21 mouse cellular contexts compared by ENCODE assay signal in genomic region chr11:4719961-4720360, GRCm38 (mm10). TPM values are rescaled to one million over a fixed set of nuclear protein-coding genes. Genes with fewer than 3 reads are reported as not detected.
DNase-seq lines count a peak whose midpoint lies in the region; ATAC-seq lines count a peak whose summit lies in the region.
"Had no signal": no experiment of that assay in that cellular context is flagged by ENCODE, and none has a peak within 500 bp of the region (broad histone marks: within the 10 kb centered on the region; RNA-seq: fewer than 3 reads in every experiment).

No protein-coding gene starts in this region.

- 89% methylated on average over 9 of the region's 9 CpGs for WGBS in neural tube, embryonic 13.5 days
- WGBS in neural tube, embryonic 15.5 days = 81% methylated on average over 9 of the region's 9 CpGs

- peaks cover 25% of the 10 kb centered on the region for H3K36me3 ChIP-seq in neural tube, embryonic 13.5 days
- H3K36me3 ChIP-seq in neural tube, embryonic 15.5 days = peaks cover 18% of the 10 kb centered on the region

- H3K4me1 ChIP-seq in neural tube, embryonic 13.5 days (replicated peaks) = peaks cover 20% of the 10 kb centered on the region
- peaks cover 22% of the 10 kb centered on the region for H3K4me1 ChIP-seq in neural tube, embryonic 15.5 days

- no peak overlapping the region for H3K4me3 ChIP-seq in neural tube, embryonic 13.5 days
- no peak overlapping the region for H3K4me3 ChIP-seq in neural tube, embryonic 15.5 days (replicated peaks)
- H3K4me3 ChIP-seq: embryonic facial prominence, embryonic 15.5 days; erythroblast, embryonic 14.5 days; forebrain, embryonic 10.5 days; heart, embryonic 13.5 days; hindbrain, embryonic 13.5 days had no signal

- H3K4me2 ChIP-seq in neural tube, embryonic 13.5 days = no peak overlapping the region
- H3K4me2 ChIP-seq in neural tube, embryonic 15.5 days = no peak overlapping the region
- H3K4me2 ChIP-seq: embryonic facial prominence, embryonic 15.5 days; heart, embryonic 13.5 days; hindbrain, embryonic 13.5 days had no signal

- H3K27me3 ChIP-seq in neural tube, embryonic 13.5 days = no peaks in the 10 kb centered on the region
- H3K27me3 ChIP-seq in neural tube, embryonic 15.5 days (replicated peaks) = no peaks in the 10 kb centered on the region
- H3K27me3 ChIP-seq: embryonic facial prominence, embryonic 15.5 days; heart, embryonic 13.5 days; hindbrain, embryonic 13.5 days had no signal

- no peak overlapping the region for H3K27ac ChIP-seq in neural tube, embryonic 13.5 days (replicated peaks)
- H3K27ac ChIP-seq in neural tube, embryonic 15.5 days (replicated peaks) = no peak overlapping the region
- H3K27ac ChIP-seq: embryonic facial prominence, embryonic 15.5 days; forebrain, embryonic 10.5 days; heart, embryonic 13.5 days had no signal

- no peaks in the 10 kb centered on the region for H3K9me3 ChIP-seq in neural tube, embryonic 13.5 days
- H3K9me3 ChIP-seq in neural tube, embryonic 15.5 days (replicated peaks) = no peaks in the 10 kb centered on the region
- H3K9me3 ChIP-seq: embryonic facial prominence, embryonic 15.5 days; forebrain, embryonic 10.5 days; G1E; heart, embryonic 13.5 days; hindbrain, embryonic 13.5 days had no signal

- 0 out of 2 replicates have a peak, but pooled peaks have one; percentile 17 for ATAC-seq in neural tube, embryonic 13.5 days (ENCODE audit: low read depth)
- no peak for ATAC-seq in neural tube, embryonic 15.5 days (ENCODE audit: low FRiP score)
- ATAC-seq: forebrain, embryonic 14.5 days; intestine, embryonic 16.5 days had no signal

- DNase-seq in heart, adult 11 months = peak; percentile 81
- no peak for DNase-seq in heart, adult 8-10 months (ENCODE audit: low spot score)
- DNase-seq in adrenal gland, postnatal 10 days = peak; percentile 72
- peak; percentile 27 for DNase-seq in skeletal muscle tissue, adult 2 months (ENCODE audit: low read depth, low spot score)
- no peak for DNase-seq in thymus, postnatal 4 days
- DNase-seq in cerebellum, postnatal 25 days = no peak
- DNase-seq: embryo, embryonic 11 days; gastrocnemius, postnatal 10 days; heart, postnatal 36 days; kidney, adult 2 months had no signal

- H3K9ac ChIP-seq in neural tube, embryonic 13.5 days = no peak overlapping the region
- H3K9ac ChIP-seq in neural tube, embryonic 15.5 days (replicated peaks) = no peak overlapping the region
- H3K9ac ChIP-seq: embryonic facial prominence, embryonic 15.5 days; heart, embryonic 13.5 days had no signal

RNA-seq across cellular contexts. Expression of gene Zmat5, which starts 15.5 kb away (rescaled TPM):
- total RNA-seq in heart, adult 8-10 months (2022) = 10 to 100 TPM; 25.9 to 31.7 (median 26.3) TPM
- 61.5 and 72.6 TPM in 2 replicates for polyA plus RNA-seq in neural tube, embryonic 13.5 days (2015; fragmentation: Nextera tagmentation; extraction: Ambion mirVana)
- 60.9 and 65.3 TPM in 2 replicates for polyA plus RNA-seq in neural tube, embryonic 15.5 days (2015; fragmentation: Nextera tagmentation; extraction: Ambion mirVana)
- 10 to 100 TPM; 33.4 to 36.0 TPM for total RNA-seq in adrenal gland, postnatal 10 days (2021)

RNA-seq across cellular contexts. Expression of gene Uqcr10, which starts 15.8 kb away (rescaled TPM):
- 1,000 to 10,000 TPM; 1,379 to 1,599 (median 1,505) TPM for total RNA-seq in heart, adult 8-10 months (2022)
- polyA plus RNA-seq in neural tube, embryonic 13.5 days (2015; fragmentation: Nextera tagmentation; extraction: Ambion mirVana) = 595 and 628 TPM in 2 replicates
- polyA plus RNA-seq in neural tube, embryonic 15.5 days (2015; fragmentation: Nextera tagmentation; extraction: Ambion mirVana) = 722 and 793 TPM in 2 replicates
- total RNA-seq in adrenal gland, postnatal 10 days (2021) = 1,000 to 10,000 TPM; 1,230 to 1,238 TPM

RNA-seq across cellular contexts. Expression of gene Cabp7, which starts 26.6 kb away (rescaled TPM):
- not detected for total RNA-seq in heart, adult 8-10 months (2022)
- 2.7 and 3.3 TPM in 2 replicates for polyA plus RNA-seq in neural tube, embryonic 13.5 days (2015; fragmentation: Nextera tagmentation; extraction: Ambion mirVana)
- 2.9 and 4.2 TPM in 2 replicates for polyA plus RNA-seq in neural tube, embryonic 15.5 days (2015; fragmentation: Nextera tagmentation; extraction: Ambion mirVana)
- total RNA-seq in adrenal gland, postnatal 10 days (2021) = under 1 TPM in 1 of 2 experiments, not detected in 1; 0.18 TPM
- total RNA-seq: common myeloid progenitor, adult 5-6 weeks; G1E; heart, postnatal 36 days had no signal
- polyA plus RNA-seq: erythroblast, embryonic 14.5 days; G1E; heart, embryonic 13.5 days; kidney, adult 2 months had no signal

Comparison
In these comparisons a context has a peak if more than half of its experiments do, and no peak if none do; other contexts are left out.
1. DNase-seq: peak in heart, adult 11 months (single experiment), adrenal gland, postnatal 10 days (single experiment) and skeletal muscle tissue, adult 2 months (single experiment); none in heart, adult 8-10 months (single experiment), thymus, postnatal 4 days (single experiment) and cerebellum, postnatal 25 days (0 of 2).